Mouse (Mus musculus) adrenal gland, postnatal 36 days (tissue): ENCODE data around the gene Fhad1. TPM values are rescaled to one million over a fixed set of nuclear protein-coding genes. Genes with fewer than 3 reads are reported as not detected.
A peak's percentile ranks its signal among the peaks of the same experiment; 100 is the strongest.

Source experiments
- DNase-seq, 2 experiments: peaks; one replicate each; pipeline ENCODE4 v3.0.0; 2021; ENCODE audit warnings: mixed read lengths in 1 of 2
- total RNA-seq, 2 experiments: library from RNA; stranded (reverse); gene quantifications; 2 replicates each; pipeline ENCODE4 v1.2.3; 2021

The Fhad1 gene
- total RNA-seq, 2 experiments from 2014 or later: 0.66 to 0.79 TPM

- DNase-seq: no peak
Measured at GRCm38 (mm10) chr4:141977346-141977745, 37.5 kb downstream of the Fhad1 start.

GRCm38 (mm10) chr4:141976163-141976562 lies 38.7 kb downstream of the Fhad1 start:
- DNase-seq: peak; percentile 59 to 61

GRCm38 (mm10) chr4:141964575-141964974 lies 50.3 kb downstream of the Fhad1 start:
- no peak for DNase-seq

- no peak for DNase-seq
Measured at GRCm38 (mm10) chr4:141963907-141964306, 51.0 kb downstream of the Fhad1 start.

- DNase-seq: peak; percentile 55 to 66
Measured at GRCm38 (mm10) chr4:141962811-141963685, 51.8 kb downstream of the Fhad1 start.

GRCm38 (mm10) chr4:141960037-141960436 lies 54.8 kb downstream of the Fhad1 start:
- no peak for DNase-seq

GRCm38 (mm10) chr4:141959615-141960014 lies 55.3 kb downstream of the Fhad1 start:
- no peak for DNase-seq

- DNase-seq: peak; percentile 47 to 55
Measured at GRCm38 (mm10) chr4:141958614-141959375, 56.1 kb downstream of the Fhad1 start.

GRCm38 (mm10) chr4:141958188-141958587 lies 56.7 kb downstream of the Fhad1 start:
- DNase-seq: peak; percentile 66 to 75

- DNase-seq: no peak
Measured at GRCm38 (mm10) chr4:141957740-141958139, 57.1 kb downstream of the Fhad1 start.

GRCm38 (mm10) chr4:141956931-141957330 lies 58.0 kb downstream of the Fhad1 start:
- no peak for DNase-seq

GRCm38 (mm10) chr4:141954770-141955720 lies 59.8 kb downstream of the Fhad1 start:
- DNase-seq: no peak

- DNase-seq: no peak
Measured at GRCm38 (mm10) chr4:141953859-141954258, 61.0 kb downstream of the Fhad1 start.

GRCm38 (mm10) chr4:141953291-141953690 lies 61.6 kb downstream of the Fhad1 start:
- DNase-seq: no peak

- DNase-seq: no peak
Measured at GRCm38 (mm10) chr4:141952824-141953223, 62.1 kb downstream of the Fhad1 start.

GRCm38 (mm10) chr4:141952114-141952513 lies 62.8 kb downstream of the Fhad1 start:
- peak in 1 of 2 experiments; percentile 7 for DNase-seq

- no peak for DNase-seq
Measured at GRCm38 (mm10) chr4:141949436-141949835, 65.4 kb downstream of the Fhad1 start.

- DNase-seq: no peak
Measured at GRCm38 (mm10) chr4:141948822-141949221, 66.1 kb downstream of the Fhad1 start.

- DNase-seq: no peak
Measured at GRCm38 (mm10) chr4:141942403-141942802, 72.5 kb downstream of the Fhad1 start.

- no peak for DNase-seq
Measured at GRCm38 (mm10) chr4:141941289-141941688, 73.6 kb downstream of the Fhad1 start.

GRCm38 (mm10) chr4:141938535-141938934 lies 76.3 kb downstream of the Fhad1 start:
- DNase-seq: no peak
